Mouse (Mus musculus) frontal cortex, postnatal 25 days (tissue): ENCODE results near the gene Gm18596.
"Not testable (repeated sequence)": the region's sequence is repeated elsewhere in the genome, so short reads cannot be mapped to it uniquely, and the experiment has no call there.

Source experiments
- DNase-seq, 2 experiments: peaks; one replicate each; pipeline ENCODE4 v3.0.0; 2022; ENCODE audit warnings: low spot score in 2 of 2

Gene Gm18596

GRCm38 (mm10) chr10:77711157-77711556, 31.3 kb downstream of the Gm18596 start, which contains the start of gene Gm10024:
Gene Gm10024 (plus strand): TSS chr10:77711457.
- DNase-seq = not testable (repeated sequence)

DNA sequence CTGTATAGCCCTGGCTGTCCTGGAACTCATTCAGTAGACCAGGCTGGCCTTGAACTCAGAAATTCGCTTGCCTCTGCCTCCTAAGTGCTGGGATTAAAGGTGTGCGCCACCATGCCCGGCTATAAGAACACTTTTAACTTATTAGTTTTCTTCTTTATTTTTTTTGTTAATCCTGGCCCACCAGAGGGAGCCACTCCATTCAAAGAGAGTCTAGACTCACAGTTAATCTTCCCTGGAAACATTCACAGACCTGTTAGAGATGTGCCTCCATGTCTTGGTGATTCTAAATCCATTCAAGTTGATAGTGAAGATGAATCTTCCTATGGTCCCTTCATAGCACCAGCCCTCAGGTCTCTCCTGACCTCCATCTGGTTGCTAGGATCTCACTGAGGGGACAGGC, 32.6 kb downstream of the Gm18596 start:
- no peak for DNase-seq

DNA sequence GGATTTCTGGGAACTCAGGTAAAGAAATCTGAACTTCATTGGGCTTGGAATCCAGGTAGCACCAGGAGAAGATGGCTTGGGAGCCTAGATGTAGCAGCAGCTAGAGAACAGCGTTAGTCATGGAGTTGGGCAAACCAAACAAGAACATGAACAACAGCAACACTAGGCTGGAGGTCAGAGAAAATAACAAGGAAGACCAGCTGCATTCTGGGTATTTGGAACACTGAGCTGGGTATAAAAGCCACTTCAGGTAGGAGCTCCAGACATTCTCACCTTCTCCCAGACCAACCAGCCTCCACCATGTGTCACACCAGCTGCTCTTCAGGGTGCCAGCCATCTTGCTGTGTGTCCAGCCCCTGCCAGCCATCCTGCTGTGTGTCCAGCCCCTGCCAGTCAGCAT, 36.1 kb downstream of the Gm18596 start, which contains the start of gene Gm10272:
TSS of gene Gm10272 (plus strand) at position 301 of the 400 bp plus-strand sequence.
- DNase-seq = no peak

DNA sequence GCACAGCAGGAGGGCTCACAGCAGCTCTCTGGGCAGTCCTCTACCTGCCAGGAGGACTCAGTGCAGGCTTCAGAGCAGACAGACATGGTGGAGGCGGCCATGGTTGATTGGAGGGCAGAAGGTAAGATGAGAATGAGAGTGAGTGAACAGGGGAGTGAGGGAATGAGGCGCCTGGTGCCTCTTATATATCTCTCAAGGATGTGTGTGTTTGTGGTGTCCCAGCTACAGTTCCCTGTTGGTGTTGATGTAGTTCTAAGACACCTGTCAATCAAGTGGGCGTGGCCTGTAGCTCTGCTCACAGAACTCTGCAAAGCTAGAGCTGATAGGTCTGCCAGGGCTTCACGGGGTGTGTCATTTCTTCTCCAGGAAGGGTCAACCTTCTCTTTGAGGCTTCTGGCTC, 45.3 kb downstream of the Gm18596 start, which contains the start of gene Gm9508:
TSS of gene Gm9508 (minus strand) at position 101 of the 400 bp plus-strand sequence.
- no peak for DNase-seq
